Mouse (Mus musculus) MEL-GATA-1-ER (cell line): Measurements from ENCODE around the gene Olfr1392.
"Not testable (repeated sequence)": the region's sequence is repeated elsewhere in the genome, so short reads cannot be mapped to it uniquely, and the experiment has no call there.

Experiments used
- DNase-seq: peaks from one replicate; pipeline ENCODE4 v3.0.0-alpha.2; 2012; ENCODE audit warnings: low read depth; ENCODE audit errors: extremely low read depth

Gene Olfr1392

DNA sequence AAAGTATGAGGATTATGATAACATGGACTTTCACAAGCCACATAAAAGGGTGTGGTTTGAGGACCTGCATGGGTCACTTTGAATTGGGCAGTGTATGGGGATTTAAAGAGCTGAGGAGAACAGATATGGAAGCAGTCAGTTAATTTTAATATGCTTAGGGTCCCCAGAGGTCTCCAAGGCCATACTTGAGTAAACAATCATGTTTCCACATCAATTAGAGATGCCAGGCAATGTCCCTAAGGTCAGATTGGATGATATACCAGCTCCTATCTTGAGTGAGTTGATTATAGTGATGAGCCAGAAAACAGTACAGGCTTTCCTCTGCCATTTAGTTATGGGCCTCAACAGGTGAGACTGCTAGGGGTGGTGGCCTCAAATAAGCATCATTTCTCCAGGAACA lies 19.4 kb downstream of the Olfr1392 start, which contains the start of gene Olfr10:
Gene Olfr10, plus strand, starts transcription at position 301 of the 400 bp plus-strand sequence.
- no peak for DNase-seq

DNA sequence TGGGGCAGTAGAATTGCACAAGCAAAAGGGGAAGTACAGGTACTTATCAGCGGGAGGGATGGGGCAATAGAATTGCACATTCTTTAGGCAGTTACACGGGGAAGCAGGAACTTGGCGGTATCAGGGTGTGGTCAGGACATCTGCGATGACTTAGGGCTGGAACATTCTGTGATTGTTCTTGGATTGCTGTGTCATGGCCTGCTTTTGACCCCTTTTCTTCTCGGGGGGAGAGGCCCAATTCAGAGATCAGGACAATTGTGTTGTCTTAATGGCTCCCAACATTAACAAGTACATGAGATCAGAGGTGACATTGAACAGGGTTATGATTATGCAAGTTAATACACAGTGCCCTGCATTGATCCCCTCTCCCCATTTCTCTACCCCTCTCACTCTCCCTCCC lies 23.5 kb downstream of the Olfr1392 start:
- not testable (repeated sequence) for DNase-seq

GRCm38 (mm10) chr11:49322442-49322841 lies 37.4 kb downstream of the Olfr1392 start, which contains the start of gene Olfr1391:
TSS of gene Olfr1391 (plus strand) at chr11:49322742.
- DNase-seq = no peak

- DNase-seq = no peak
Observed at GRCm38 (mm10) chr11:49326726-49327125, 41.6 kb downstream of the Olfr1392 start.

DNA sequence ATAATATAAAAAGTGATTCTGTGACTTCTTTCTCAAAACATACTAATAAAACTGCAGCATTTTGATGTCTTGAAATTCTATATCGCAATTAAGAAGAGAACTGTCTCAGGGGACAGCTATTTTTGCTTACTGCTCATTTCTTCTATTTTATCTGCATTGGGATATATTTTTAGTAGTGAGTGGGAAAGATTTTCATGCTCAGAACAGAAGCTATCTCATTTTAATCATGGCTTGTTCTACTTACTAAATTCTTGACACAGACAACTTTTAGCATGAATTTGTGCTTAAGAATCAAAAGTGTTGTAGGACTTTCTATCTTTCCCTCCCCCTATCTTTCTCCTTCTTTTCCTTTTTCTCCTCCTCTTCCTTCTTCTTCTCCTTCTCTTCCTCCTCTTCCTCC lies 44.6 kb downstream of the Olfr1392 start:
- DNase-seq = no peak

DNA sequence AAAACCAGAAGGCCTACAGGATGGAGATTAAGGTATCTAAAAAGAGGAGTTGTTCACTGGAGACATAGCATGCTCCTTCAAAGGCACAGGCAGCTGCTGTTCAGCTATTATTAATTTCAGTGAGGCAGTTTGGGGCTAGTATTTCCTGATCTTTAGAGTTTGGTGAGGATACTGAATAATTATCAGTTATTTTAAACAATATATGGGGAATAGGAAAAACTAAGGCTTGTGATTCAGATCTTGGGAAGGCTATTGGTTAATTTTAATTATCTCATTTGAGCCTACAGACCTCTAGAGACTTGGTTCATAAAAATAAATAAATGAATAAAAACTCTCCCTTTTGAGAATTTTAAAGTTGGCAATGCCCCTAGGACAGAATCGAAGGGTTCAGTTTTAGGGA lies 49.8 kb downstream of the Olfr1392 start, which contains the start of gene Olfr1390:
Gene Olfr1390, plus strand, starts transcription at position 301 of the 400 bp plus-strand sequence.
- no peak for DNase-seq

DNA sequence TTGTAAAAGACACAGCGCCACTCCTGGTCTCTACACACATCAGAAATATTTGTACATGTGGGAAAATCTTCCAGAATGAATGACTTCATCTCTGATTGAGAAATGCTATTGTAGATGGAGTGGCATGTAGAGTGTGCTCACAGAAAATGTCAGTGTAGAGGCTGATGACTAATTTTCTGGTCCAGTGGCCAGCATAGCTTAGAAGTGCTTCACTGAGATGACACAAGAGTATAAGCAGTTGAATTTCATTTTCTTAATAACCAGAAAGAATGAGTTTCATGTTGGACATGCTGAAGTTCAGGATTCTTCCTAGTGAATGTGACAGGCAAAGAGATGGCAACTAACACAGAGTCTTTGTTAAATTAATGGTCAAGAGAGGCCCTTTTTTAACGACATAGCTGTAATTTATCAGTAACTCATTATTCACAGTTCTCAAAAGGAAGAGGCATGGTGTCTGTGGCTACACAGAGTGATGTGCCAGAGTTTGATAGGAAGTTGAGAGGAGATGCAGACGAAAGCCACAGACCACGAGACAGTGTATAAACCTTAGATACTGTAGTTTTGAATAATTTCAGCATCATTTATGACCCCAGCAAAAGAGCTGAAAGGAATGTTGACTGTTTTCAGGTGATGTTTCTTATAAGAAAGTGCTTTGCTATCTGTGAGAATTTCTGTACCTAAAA lies 52.2 kb downstream of the Olfr1392 start:
- DNase-seq = no peak
